Mouse (Mus musculus): Measurements from ENCODE around the gene F830045P16Rik.
A peak's percentile ranks its signal among the peaks of the same experiment; 100 is the strongest.

Gene F830045P16Rik

DNA sequence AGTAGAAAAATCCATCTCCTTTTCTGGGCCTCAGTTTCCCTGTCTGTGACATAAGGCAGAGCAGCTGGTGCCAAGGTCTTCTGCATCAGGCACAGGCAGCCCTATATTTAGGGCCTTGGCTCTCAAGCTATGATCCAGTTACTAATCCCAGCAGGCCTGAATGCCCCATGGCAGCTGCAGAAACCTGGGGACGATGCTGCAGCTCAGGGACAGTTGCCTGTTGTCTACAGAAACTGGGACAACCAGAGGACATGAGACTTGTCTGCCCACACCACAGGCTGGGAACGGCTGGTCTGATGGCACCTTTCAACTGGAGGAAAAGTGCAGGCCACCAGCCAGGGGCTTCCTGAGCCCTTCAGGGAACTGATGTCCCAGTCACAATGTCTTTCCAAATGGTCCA, at the start of gene F830045P16Rik:
Gene F830045P16Rik, minus strand, starts transcription at position 226 of the 400 bp plus-strand sequence.
- DNase-seq, result no peak

DNA sequence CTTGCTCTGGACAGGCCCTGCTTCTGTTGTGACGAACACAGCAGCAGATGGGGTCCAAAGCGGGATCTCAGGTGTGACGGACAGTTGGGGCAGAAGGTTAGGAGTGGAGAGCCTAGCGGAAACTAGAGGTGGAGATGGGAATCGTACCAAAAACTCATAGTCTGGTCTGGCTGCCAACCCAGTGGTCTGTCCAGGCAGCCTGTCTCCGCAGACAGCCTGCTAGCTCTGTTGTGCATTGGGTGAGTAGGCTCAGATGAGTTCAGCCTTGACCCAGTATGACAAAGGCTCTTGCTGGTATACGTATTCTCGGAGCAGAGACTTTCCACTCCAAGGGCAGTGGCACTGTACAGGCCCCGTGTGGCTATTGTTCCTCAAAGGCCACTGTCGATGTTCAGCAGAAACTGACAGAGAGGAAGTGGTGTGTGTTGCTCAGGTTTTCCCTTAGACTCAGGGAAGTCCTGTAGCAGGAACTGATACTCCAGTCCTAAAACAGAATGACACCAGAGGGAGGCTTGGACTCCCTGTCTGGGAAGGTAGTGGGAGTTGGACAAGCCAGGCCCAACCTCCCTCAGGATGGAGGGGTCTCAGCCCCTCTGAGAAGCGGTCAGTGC, 49.6 kb upstream of the F830045P16Rik start:
- peak; percentile 40 to 41 for DNase-seq

DNA sequence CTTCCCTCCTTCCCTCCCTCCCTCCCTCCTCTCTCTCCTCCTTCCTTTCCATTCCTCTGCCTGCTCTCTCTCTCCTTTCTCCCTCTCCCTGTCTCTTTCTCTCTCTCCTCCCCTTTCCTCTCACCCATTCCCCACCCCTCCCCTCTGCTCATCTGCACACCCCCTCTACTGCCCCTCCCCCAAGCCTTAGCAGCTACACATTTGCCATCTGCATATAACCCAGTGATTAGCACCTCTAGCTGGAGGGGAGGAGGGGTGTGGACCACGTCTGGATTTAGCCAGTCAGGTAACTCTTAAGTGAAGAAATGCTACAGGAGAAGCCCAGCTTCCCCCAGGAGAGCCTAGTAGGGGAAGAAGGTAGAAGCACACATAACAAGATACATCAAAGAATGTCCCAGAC, 48.5 kb upstream of the F830045P16Rik start:
- no peak for DNase-seq

DNA sequence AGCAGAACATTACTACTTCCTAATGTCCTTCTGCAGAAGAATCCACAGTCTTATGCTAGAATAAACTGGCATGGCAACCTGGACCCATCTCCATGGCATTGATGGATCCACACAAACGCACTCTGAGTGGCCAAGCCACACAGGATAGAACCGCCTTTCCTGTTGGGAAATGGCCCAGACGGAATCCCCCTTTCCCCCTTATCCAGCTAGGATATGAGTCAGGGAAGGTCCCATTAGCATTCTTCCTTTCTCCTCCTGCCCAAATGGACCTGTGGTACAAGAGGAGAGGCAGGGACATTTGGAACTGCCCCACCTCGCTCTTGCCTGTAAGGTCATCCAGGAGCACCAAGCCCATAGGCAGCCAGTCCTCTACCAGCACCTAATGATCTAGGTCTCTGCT, 45.9 kb upstream of the F830045P16Rik start:
- DNase-seq, result no peak

DNA sequence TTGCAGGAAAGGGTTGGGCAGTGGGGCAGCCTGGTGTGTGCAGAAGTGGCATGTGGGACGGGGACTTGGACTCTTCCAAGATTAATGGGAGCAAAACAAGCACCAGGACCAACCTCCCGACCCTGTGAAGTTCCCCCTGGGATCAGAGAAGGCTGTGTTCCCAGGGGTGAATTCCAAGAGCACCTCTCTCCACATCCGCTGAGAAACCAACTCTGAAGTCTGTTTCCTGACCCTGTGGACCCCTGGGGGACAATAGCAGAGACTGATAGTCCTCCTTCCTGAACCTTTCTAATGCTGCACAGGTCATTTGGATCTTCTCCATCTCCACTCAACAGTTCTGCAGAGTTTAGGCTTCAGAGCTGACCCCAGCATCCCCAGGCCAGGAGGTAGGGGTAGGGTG, 45.4 kb upstream of the F830045P16Rik start:
- no peak for DNase-seq

DNA sequence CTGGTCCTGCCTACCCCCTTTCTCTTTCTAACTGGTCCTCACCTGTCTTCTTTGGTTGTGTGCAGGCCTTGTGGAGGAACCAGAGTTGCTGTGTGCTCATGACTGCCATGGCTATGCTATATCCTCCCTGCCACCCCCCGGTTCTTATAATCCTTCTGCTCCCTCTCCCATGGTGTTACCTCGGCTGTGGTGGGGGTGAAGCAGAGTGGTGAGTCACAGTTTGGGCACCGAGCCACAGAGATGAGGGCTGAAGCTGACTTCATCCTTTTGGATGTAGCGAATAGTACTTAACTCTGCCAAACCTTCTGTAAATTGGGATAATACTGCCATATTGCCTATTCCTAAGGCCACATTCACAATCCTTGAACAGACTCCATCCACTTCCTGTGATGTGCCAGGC, 44.3 kb upstream of the F830045P16Rik start:
- no peak for DNase-seq

DNA sequence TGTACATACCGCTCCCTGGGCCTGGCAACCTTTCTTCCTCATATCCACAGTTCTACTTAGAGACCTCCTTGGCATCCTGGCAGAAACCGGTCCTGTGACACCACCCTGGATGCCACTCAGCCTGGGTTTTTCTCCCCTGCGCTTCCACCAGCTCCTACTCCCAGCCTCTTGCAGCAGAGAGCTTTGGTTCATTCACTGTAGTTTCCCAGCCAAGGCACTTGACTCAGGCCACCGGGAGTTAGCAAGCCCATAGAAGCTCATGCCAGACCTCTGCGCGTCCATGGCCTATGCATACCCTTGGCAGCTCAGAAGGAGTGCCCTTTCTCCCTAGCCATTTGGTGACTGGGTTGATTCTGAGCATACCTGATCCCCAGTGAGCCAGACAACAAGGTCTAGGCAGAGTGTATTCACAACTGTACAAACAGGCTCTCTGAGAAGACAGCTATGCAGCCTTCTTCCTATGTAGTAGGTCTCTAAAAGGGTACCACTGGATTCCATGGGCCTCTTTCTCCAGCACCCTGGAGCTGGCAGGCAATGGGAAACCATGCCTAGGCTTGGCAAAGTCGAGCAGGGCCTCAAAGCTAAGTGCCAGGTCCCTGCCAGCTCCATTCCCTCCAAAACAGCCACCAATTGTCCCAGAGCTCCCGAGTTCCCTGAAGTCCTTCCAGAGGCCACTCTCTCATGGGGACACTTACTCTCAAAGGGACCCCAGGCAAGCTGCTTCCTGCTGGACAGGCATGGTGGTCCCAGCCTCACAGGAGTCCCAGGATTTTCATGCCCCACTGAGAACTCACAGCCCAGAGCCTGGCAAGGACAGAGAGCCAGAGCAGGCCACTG, 40.4 kb upstream of the F830045P16Rik start:
- DNase-seq, result no peak

DNA sequence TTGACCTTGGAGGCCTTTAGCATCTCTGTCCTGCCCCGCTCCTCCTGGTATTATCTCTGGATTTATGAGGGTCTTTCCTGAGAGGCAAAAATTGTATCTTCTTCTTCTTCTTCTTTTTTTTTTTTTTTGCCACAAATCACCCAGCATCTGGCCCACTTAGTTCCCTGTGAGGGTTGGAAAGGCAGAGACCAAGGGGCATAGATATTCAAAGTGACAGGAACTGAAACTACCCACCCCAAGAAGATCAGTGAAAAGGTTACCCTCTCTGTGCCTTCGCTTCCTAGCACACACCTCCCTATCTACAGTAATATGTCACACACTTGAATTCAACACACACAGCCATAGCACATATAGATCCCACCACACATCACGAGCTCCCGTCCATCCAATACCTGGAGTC, 38.7 kb upstream of the F830045P16Rik start:
- DNase-seq, result no peak

DNA sequence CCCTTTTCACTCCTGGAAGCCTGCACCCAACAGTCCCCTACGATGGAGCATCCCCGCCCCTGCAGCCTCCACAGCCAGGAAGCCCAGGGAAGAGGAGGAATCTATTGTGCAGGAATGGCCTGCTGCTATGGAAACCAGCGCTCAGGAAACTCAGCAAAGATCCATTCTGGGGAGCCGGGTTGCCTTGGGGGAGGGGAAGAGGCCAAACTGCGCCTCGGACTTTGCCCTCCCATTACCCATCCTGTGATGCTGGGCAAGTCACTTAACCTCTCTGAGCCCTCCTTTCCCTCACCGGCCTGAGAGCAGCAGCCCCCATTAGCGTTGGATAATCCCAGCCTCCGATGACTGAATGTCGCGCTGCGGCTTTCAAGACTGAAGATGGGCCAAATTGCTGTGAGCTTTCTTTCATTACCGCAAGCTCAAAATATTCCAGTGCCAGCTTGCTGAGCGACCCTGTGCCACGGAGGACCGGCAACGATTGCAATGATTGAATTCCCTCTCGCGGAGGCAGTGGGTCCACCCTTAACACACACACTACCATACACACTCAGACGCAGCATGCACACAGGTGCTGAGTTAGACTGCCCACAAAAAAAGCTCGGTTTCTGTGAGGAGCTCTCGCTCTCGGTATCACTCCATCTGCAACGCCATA, 38.1 kb upstream of the F830045P16Rik start:
- no peak for DNase-seq

DNA sequence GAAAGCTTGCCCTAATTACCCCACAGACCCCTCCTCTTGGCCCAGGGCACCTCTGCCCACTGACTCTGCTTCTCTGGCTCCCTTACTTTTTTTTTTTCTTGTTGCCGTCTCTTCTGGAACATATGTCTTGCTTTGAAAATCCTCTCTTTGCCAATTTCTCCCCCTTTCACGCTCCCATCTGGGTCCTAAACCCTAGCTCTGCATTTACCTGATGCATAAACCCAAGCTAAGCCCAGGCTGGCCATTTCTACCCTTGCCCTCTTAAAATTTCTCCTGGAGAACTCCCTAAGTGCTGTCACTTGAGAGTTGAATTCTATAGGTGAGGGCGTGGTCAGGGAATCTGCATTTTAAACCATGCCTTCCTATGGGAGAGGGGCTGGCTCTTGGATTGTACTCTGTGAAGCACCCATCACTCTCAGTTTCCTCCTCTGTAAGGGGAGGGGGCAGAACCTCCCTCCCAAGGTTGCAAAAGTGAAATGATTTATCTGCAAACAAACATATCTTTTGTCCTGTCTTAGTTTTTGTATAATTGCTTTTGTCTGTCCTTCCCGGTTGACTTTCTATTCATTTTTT, 37.4 kb upstream of the F830045P16Rik start:
- no peak for DNase-seq

DNA sequence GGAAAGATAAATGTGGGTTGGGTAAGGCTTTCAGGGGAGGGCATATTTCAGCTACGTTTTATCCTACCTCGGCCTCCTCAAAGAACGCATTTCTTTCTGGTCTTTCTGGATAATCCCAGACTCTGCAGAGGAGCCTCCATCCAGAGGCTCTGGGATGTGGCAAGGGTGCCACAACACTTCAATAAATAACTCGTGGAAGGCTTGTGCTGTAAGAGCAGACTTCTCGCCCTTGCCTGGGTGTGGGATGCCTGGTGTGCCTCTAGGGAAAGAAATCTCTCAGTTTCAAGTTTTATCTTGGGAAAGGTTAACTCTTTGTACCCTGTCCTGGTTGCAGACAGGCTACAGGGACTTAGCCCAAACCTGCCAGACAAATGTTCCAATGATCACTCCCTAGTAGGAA, 33.2 kb upstream of the F830045P16Rik start:
- DNase-seq, result no peak

DNA sequence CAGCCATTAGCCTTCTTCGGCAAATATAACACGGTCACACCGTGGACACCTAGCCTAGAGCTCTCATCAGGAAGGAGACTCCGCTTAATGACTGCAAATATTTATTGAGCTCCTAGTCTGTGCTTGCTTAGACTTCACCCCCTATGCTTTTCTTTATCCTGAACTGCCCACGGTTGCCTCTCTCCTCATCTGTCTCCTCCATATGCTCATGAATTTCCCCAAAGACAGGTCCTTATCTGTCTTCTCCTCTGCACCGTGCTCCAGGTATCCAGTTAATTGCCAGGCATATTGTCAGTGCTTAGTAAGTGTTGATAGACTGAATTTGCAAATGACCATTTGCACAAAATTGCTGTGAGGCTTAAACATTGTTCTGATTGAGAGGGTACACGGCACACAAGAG, 32.7 kb upstream of the F830045P16Rik start:
- DNase-seq, result no peak

DNA sequence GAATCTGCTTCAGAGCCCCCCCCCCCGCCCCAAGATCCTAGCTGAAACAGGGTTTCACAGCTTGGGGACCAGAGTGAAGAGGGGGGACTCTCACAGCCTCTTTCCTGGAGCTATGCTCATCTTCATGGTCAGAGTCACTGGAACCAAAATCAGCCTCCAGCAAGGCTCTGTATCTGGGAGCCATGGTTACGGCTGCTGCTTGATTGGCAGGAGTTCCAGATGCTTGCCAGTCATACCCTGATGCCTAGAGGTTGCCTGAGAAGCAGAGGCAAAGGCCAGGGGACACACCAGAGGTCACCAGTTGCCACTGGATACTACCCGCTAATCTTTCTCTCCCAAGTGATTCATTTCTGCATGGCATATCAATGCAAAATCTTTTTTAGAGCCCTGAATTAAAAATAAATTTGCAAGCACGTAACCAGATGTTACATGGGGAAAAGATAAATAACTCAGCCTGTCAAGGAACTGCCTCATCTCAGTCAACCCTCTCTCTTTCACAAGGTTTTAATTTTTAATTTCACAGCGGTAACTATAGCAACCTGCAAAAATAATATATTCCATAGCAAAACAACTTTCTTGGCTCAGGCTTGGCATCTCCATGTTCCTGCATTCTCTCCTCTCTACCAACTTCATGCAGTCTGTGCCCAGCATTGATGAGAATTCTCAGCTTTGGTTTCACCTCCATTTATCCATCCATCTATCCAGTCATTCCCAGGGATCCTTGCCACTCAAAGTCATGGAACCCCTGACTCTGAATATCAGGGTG, 27.7 kb upstream of the F830045P16Rik start:
- DNase-seq, result no peak

DNA sequence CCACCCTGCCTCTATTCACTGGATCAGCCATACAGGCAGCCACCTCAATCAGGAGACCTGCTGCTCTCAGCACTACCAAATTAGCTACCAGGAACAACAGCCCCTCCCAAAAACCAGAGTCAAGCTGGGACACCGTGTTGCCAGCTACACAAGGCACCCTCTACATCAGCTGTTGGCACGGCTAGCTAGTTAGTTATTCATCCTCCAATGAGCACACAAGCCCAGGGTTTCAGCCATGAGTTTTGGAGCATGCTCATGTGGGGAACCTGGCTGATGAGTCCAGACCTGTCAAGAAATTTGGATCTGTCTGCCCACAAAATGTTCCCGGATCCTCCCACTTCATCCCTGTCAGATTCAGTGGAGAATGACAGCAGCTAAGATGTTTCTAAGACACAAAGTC, 25.4 kb upstream of the F830045P16Rik start:
- DNase-seq, result no peak

DNA sequence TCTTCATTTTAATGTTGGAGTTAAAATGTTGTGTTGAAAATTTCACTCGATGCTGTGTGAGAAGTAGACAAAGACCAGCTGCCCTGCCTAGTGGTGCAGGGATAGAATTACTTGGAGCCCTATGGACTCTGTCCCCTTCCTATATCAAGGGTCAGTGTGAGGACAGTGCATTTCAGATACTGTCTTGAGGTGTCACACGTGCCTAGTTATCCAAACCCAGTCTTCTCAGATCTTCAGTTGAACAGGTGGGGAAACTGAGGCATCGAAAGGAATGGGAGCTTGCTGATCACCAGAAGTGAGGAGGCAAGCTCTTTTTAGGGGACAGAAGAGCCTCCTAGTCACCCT, 22.4 kb upstream of the F830045P16Rik start:
- no peak for DNase-seq

DNA sequence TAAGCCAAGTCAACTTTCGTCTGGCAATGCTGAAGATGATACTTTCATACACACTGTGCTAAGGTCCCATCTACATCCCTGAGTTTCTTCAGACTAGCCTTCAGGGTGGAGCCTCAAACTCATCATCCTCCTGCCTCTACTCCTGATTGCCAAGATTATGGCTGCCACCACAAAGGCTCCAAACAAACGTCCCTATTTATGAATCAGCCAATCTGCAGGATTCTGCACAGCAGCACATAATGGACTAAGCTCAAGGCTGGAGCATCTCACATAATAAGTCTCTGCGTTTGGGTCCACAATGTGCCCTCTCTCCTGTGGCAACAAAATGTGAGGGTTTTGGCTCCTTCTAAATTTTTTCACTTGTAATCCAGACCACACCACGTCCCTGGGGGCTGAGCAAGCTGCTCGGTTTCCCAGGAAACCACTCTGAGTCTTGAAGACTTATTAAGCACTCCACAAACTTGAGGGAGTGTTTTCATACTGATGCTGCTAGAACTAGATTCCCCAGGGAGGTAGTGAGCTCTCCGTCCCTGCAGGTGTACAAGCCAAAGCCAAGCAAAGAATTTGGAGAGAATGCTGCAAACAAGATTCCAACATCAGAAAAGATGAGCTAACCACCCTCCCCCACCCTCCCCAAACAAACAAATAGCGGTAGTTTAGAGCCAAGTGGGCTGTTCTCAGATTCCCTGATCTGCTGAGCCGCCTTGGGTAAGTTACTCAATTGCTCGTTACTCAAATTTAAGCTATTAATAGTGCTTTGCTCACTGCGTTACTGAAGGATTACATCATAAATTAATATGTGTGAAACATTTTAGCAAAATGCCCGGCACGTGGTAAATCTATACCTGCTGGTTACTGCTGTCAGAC, 21.8 kb upstream of the F830045P16Rik start:
- peak in 1 of 2 experiments; percentile 18 for DNase-seq

DNA sequence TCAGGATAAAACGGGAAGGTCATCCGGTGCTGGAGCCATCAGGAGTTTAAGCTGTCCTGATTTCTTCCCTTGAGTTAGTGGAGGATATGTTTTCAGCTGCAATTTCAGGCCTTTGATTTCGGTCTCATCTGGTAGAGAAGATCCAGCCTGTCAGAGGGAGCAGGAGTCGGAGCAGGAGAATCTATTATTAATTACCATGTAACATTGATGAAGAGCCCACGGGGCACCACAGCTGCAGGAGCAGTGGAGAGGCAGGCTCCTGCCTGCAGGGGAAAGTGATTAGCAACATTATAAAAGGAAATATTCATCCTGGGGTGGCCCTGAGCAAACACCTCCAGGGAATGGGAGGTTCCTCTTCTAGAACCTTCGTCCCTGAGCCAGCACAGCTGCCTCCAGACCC, 19.7 kb upstream of the F830045P16Rik start:
- no peak for DNase-seq

DNA sequence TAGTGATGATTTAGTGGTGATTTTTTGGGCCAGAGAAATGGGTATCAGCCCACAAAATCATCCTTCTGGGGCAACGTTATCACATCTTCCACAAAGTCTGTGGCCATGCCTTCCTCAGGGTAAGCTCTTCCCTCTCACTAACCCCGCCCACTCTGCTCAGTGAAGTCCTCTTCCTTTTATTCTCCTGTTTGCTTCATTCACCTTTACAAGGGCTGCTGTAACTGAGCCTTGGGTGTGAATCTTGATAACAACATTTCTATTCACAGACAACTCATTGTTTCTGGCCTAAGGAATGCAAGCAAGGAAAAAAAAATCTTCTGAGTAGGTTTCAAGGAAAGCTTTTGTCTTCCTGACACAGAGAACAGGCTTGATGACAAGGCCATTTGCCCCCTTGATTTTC, 14.4 kb upstream of the F830045P16Rik start:
- no peak for DNase-seq

DNA sequence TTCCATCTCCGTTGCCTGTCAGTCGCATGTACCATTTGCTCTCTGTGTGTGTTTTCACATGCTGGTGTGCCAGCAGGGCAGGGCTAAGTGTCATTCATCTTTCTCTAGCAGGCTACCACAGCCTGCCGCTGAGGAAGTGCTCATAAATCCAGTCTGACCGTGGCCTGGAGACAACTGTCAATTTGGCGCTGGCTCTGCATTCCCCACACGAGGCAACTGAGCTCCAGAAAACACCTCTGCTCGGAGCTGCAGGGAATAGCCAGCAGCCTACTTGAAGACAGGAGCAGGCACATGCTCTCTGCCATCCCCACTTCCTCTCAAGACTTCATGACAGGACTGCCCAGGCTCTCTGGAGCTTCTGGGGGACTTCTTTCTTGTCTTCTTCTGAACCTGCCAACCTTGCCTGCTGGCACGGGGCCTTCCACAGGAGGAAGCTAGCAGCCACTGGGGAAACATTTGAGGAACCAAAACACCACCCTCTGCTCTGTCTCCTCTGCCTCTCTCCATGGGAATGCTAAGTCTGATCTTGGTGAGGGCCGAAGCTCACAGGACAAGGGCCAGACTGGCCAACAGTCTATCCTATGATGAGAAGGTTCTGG, 13.2 kb upstream of the F830045P16Rik start:
- DNase-seq, result peak; percentile 16 to 20

DNA sequence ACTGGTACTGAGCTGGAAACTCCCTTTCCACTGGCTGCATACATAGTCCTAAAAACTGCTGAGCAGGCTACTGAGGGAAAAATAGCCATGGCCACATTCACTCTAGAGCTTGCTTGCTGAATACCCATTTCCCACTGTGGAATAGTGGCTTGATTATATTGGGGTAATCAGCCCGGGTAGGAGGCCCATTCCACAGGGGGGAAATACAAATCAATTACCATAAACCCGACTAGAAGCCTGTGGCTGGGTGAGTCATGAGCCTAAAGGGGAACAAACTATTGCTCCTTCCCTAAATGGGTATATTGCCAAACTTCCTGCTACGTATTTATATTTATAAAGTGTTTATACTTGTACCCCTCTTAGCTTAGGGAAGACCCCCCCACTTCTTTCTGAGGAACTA, 10.4 kb upstream of the F830045P16Rik start:
- DNase-seq, result peak in 1 of 2 experiments; percentile 15

DNA sequence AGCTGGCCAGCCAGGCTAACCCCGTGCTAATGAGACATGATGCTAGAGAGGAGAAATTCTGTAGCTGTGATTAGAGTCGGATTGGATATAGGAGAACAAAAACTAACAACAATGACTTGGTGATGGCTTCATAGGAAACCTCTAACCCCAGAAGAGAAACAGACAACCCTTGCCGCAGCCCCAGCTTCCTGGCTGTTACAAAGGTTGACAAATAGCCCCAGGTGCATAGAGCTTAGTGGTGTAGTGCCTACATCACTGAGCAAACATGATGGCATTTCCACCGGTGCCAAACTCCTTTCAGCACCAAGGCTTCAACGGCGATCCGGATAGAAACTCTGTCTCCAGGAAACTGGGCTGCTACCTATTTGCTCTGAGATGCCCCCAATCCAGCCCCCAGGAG, 9.2 kb upstream of the F830045P16Rik start:
- no peak for DNase-seq

DNA sequence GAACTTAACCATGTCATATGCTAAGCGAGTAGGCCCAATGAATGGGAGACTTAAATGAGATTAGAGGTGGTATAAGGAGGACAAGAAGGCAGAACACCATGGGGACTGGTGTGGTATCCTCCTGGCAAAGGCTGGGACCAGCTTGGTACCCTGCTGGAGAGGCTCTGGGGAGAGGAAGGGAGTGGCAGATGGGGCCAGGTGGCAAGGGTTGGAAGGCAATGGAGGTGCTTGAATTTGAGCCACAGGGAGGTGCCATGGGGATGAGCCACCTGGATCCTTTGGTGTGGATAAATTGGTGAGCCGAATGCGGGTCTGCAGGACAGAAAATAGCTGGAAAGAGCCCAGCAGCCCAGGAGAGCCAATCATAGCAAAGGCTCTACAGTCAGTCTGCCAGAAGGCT, 8.5 kb upstream of the F830045P16Rik start:
- DNase-seq, result no peak

Measured in lung, adult 18-20 months (tissue).